Mouse (Mus musculus): ENCODE measurements at regions not wholly inside any gene's neighbourhood (a gene's known extent, or its start where the extent isn't known, plus 50 kb on each side); places are given as distances from the start of the nearest gene placed in this dataset.

DNA sequence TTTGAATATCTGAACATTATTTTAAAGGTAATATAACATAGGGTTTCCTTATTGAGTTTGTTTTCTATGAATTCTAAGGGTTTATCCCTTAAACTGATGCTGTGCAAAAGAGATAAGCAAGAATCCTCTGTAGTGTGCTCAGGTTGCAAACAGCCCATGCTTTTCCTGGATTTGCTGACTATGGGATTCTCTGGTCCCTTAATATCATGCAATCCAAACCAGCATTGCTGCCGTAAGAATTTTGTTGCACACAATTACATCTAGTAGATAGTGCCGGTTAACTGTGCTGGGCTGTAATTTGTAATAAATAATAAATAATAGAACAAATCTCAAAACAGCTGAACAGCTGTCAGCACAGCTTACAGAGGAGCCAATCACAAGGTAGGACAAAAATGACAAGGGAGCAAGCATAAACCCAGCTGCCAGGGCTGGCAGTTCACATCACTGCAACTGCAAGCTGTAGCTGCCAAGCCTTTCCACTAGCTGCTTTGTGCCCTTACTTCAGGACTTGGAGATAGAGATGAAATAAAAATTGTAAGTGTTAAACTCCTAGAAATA lies 1333.6 kb upstream of the Pcdh20 start:
- Histone ChIP-seq H3K4me2 (ENCODE audit: low read depth, low read length) (no peak overlapping the region), H3K9ac (replicated peaks; ENCODE audit: low read depth, low read length) (no peak overlapping the region), H3K27me3 (ENCODE audit: control insufficient read depth, insufficient read depth, low read length) (no peaks in the 10 kb centered on the region), H3K27ac (ENCODE audit: low read depth) (no peak overlapping the region), H3K4me1 (ENCODE audit: control insufficient read depth, insufficient read depth) (no peaks in the 10 kb centered on the region), H3K4me3 (ENCODE audit: low read depth, low read length) (no peak overlapping the region), H3K9me3 (replicated peaks; ENCODE audit: control insufficient read depth, low read length) (no peaks in the 10 kb centered on the region), H3K36me3 (replicated peaks; ENCODE audit: control insufficient read depth, insufficient read depth, low read length) (no peaks in the 10 kb centered on the region)
- 70% methylated on average over 2 of the region's 2 CpGs for WGBS
- ATAC-seq (ENCODE audit: insufficient read depth, low read depth): no peak
- TF ChIP-seq EP300 (IDR thresholded peaks at IDR 0.05; ENCODE audit: low read depth): no peak
- TF ChIP-seq CTCF (IDR thresholded peaks at IDR 0.05; ENCODE audit: low read depth): no peak
- DNase-seq (ENCODE audit: low spot score): no peak

DNA sequence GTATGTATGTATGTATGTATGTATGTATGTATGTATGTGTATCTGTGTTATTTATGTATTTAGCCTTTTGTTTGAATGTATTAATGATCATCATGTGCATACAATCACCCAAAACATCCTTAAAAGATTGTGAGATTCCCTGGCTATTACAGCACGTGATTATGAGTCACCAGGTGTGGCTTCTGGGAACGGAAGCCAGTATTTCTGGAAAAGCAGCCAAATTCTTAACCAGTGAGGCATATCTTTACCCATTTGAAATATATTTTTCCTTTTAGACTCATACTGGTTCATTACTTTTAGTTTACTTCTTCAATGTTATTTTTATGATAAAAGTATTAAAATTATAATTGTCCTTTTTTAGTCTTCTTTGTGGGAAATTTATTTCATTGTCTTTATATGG lies 1284.6 kb upstream of the Pcdh20 start:
- H3K9ac ChIP-seq (replicated peaks; ENCODE audit: low read depth, low read length): no peak overlapping the region
- no peaks in the 10 kb centered on the region for H3K9me3 ChIP-seq (replicated peaks; ENCODE audit: control insufficient read depth, low read length)
- H3K36me3 ChIP-seq (replicated peaks; ENCODE audit: control insufficient read depth, insufficient read depth, low read length): no peaks in the 10 kb centered on the region
- no peaks in the 10 kb centered on the region for H3K27me3 ChIP-seq (ENCODE audit: control insufficient read depth, insufficient read depth, low read length)
- H3K4me3 ChIP-seq (ENCODE audit: low read depth, low read length): no peak overlapping the region
- H3K4me1 ChIP-seq (ENCODE audit: control insufficient read depth, insufficient read depth): no peaks in the 10 kb centered on the region
- TF ChIP-seq EP300 (IDR thresholded peaks at IDR 0.05; ENCODE audit: low read depth) (no peak), CTCF (IDR thresholded peaks at IDR 0.05; ENCODE audit: low read depth) (no peak)
- no peak overlapping the region for H3K27ac ChIP-seq (ENCODE audit: low read depth)
- H3K4me2 ChIP-seq (ENCODE audit: low read depth, low read length): no peak overlapping the region
- DNase-seq (ENCODE audit: low spot score) (no peak), ATAC-seq (ENCODE audit: insufficient read depth, low read depth) (no peak)
- 63% methylated on average over 2 of the region's 2 CpGs for WGBS

DNA sequence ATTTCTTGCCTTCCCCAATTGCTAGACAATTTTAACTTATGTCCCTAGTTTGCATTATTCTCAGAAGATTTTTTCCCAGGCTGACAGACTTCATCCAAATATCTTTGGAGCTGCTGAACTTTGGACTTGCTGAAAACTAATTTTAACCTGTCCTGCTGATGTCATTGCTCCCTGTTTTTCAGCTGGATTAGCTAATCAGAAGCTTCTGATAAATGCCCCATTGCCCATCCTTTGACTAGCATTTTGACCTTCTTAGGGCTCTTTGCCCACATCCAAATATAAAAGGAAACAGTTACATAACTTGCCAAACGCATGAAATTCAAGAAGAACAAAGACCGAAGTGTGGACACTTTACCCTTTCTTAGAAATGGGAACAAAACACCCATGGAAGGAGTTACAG lies 1242.5 kb upstream of the Pcdh20 start:
- Histone ChIP-seq H3K4me3 (ENCODE audit: low read depth, low read length) (no peak overlapping the region), H3K27me3 (ENCODE audit: control insufficient read depth, insufficient read depth, low read length) (no peaks in the 10 kb centered on the region), H3K4me1 (ENCODE audit: control insufficient read depth, insufficient read depth) (no peaks in the 10 kb centered on the region), H3K4me2 (ENCODE audit: low read depth, low read length) (no peak overlapping the region), H3K9me3 (replicated peaks; ENCODE audit: control insufficient read depth, low read length) (no peaks in the 10 kb centered on the region), H3K27ac (ENCODE audit: low read depth) (no peak overlapping the region), H3K9ac (replicated peaks; ENCODE audit: low read depth, low read length) (no peak overlapping the region), H3K36me3 (replicated peaks; ENCODE audit: control insufficient read depth, insufficient read depth, low read length) (no peaks in the 10 kb centered on the region)
- 71% methylated on average over 2 of the region's 2 CpGs for WGBS
- no peak for ATAC-seq (ENCODE audit: insufficient read depth, low read depth)
- no peak for DNase-seq (ENCODE audit: low spot score)
- TF ChIP-seq EP300 (IDR thresholded peaks at IDR 0.05; ENCODE audit: low read depth) (no peak), CTCF (IDR thresholded peaks at IDR 0.05; ENCODE audit: low read depth) (no peak)
